Mouse (Mus musculus) liver, embryonic 15.5 days (tissue): ENCODE data around the gene Kdelr1. TPM values are rescaled to one million over a fixed set of nuclear protein-coding genes. Genes with fewer than 3 reads are reported as not detected.
A peak's percentile ranks its signal among the peaks of the same experiment; 100 is the strongest.
"Not testable (repeated sequence)": the region's sequence is repeated elsewhere in the genome, so short reads cannot be mapped to it uniquely, and the experiment has no call there.

ENCODE experiments used
- ATAC-seq: fragments of 200-750 bp; cut with Nextera tagmentation; 2 replicates; pipeline ENCODE4 v1.8.0; 2017; ENCODE audit warnings: moderate number of reproducible peaks, mild to moderate bottlenecking, moderate library complexity; ENCODE audit not compliant: insufficient read depth
- H3K27ac ChIP-seq: fragments of 300-500 bp; sonication (generic); replicated peaks from 2 replicates; pipeline ENCODE4 v1.5.1; 2015; ENCODE audit warnings: mild to moderate bottlenecking, inconsistent platforms
- H3K27me3 ChIP-seq: fragments of 300-500 bp; sonication (generic); 2 replicates; pipeline ENCODE4 v1.6.1; 2015; ENCODE audit warnings: mild to moderate bottlenecking, inconsistent platforms
- H3K36me3 ChIP-seq: fragments of 300-500 bp; sonication (generic); replicated peaks from 2 replicates; pipeline ENCODE4 v1.6.1; 2015; ENCODE audit warnings: moderate library complexity, mild to moderate bottlenecking, inconsistent platforms
- H3K4me1 ChIP-seq: fragments of 300-500 bp; sonication (generic); replicated peaks from 2 replicates; pipeline ENCODE4 v1.6.1; 2015; ENCODE audit warnings: inconsistent platforms
- H3K4me2 ChIP-seq: fragments of 300-500 bp; sonication (generic); 2 replicates; pipeline ENCODE4 v1.6.1; 2015; ENCODE audit warnings: moderate library complexity, mild to moderate bottlenecking, inconsistent platforms
- H3K4me3 ChIP-seq: fragments of 300-500 bp; sonication (generic); replicated peaks from 2 replicates; pipeline ENCODE4 v1.5.1; 2015; ENCODE audit warnings: mild to moderate bottlenecking, inconsistent platforms
- H3K9ac ChIP-seq: fragments of 300-500 bp; sonication (generic); 2 replicates; pipeline ENCODE4 v1.6.1; 2015; ENCODE audit warnings: moderate library complexity, mild to moderate bottlenecking, inconsistent platforms
- H3K9me3 ChIP-seq: fragments of 300-500 bp; sonication (generic); replicated peaks from 2 replicates; pipeline ENCODE4 v1.6.1; 2016; ENCODE audit warnings: inconsistent platforms
- WGBS: fragments of 180-500 bp; shearing (Covaris S2); methylation state at CpG from one replicate; pipeline ENCODE4 v1.1.7; 2015; ENCODE audit warnings: mixed read lengths; ENCODE audit not compliant: insufficient replicate concordance; 5-methylcytosine and 5-hydroxymethylcytosine counted together
- polyA plus RNA-seq: library from polyadenylated mRNA; unstranded; fragments of >200 nt; fragmentation: Nextera tagmentation; extraction: Ambion mirVana; gene quantifications from 2 replicates; pipeline ENCODE4 v1.2.1, GENCODE M21; 2015

The Kdelr1 gene
- polyA plus RNA-seq, 1 experiment from 2014 or later, result 27.6 TPM

- peak overlapping the region; percentile 81 for H3K27ac ChIP-seq
- under 1% methylated on average over 19 of the region's 19 CpGs for WGBS
- ATAC-seq, result peak; percentile 75
- H3K36me3 ChIP-seq, result no peaks in the 10 kb centered on the region
- H3K9me3 ChIP-seq, result no peaks in the 10 kb centered on the region
- no peaks in the 10 kb centered on the region for H3K27me3 ChIP-seq
- peak overlapping the region; percentile 56 for H3K9ac ChIP-seq
- peak overlapping the region; percentile 62 for H3K4me3 ChIP-seq
- H3K4me2 ChIP-seq, result peak overlapping the region; percentile 88
- H3K4me1 ChIP-seq, result peaks cover 35% of the 10 kb centered on the region
Observed at GRCm38 (mm10) chr7:45897258-45897757, 24.7 kb downstream of the Kdelr1 start.

DNA sequence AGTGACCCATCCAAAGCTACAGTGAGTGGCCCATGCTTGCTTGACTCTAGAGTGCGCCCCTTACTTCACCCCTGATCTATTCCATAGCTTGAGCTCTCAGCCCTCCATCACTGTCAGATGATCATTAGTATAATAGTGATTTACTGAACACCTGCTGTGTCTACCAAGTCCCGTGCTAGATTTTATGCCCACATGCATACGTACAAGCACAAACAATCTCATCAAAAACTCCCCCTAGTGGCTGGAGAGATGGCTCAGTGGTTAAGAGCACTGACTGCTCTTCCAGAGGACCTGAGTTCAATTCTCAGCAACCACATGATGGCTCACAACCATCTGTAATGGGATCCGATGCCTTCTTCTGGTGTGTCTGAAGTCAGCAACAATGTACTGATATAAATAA, 25.6 kb downstream of the Kdelr1 start:
- WGBS, result 40% methylated on average over 4 of the region's 4 CpGs
- H3K9me3 ChIP-seq, ATAC-seq, H3K36me3 ChIP-seq, H3K27me3 ChIP-seq: not testable (repeated sequence)
- Histone ChIP-seq H3K4me3 (peak overlapping the region; percentile 62), H3K4me1 (peaks cover 35% of the 10 kb centered on the region), H3K9ac (0 out of 2 replicates have a peak overlapping the region, but pooled peaks have one; percentile 56), H3K27ac (peak overlapping the region; percentile 81), H3K4me2 (peak overlapping the region; percentile 88)

- Histone ChIP-seq H3K4me3 (no peak overlapping the region), H3K27me3 (no peaks in the 10 kb centered on the region), H3K27ac (no peak overlapping the region), H3K9ac (no peak overlapping the region), H3K9me3 (peaks cover 9% of the 10 kb centered on the region; the same call in 1 of the 2 replicates), H3K4me1 (peaks cover 26% of the 10 kb centered on the region), H3K36me3 (peaks cover 8% of the 10 kb centered on the region; the same call in 1 of the 2 replicates), H3K4me2 (no peak overlapping the region)
- WGBS, result 45% methylated on average over 5 of the region's 5 CpGs
- ATAC-seq, result no peak
Observed at GRCm38 (mm10) chr7:45901562-45901961, 29.0 kb downstream of the Kdelr1 start.

DNA sequence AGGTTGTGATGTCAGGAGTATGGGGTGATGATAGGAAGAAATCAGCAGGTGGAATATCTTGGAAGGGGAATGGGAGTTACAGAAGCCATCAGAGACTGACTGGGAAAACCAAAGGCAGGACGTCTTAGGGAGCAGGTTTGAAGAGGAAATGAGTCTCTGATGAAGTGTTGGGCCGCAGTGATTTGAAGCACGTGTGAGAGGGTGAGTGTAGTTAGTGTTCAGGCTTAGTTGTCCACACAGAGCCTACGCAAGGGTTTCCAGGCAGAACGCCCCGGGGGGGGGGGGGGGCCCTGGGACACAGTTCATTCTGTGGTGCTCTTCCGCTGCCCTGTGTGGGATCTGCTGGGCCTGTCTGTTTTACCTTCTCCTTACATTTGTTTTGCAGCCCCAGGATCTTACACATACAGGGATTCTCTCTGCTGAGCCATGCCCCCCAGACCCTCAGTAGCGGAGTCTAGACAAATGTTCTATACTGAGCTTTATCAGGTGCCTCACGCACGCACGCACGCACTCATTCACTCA, 30.0 kb downstream of the Kdelr1 start:
- Histone ChIP-seq H3K9ac (no peak overlapping the region), H3K9me3 (peaks cover 9% of the 10 kb centered on the region; the same call in 1 of the 2 replicates), H3K27me3 (no peaks in the 10 kb centered on the region), H3K27ac (no peak overlapping the region), H3K4me3 (no peak overlapping the region), H3K4me1 (peaks cover 18% of the 10 kb centered on the region), H3K36me3 (peaks cover 13% of the 10 kb centered on the region; the same call in 1 of the 2 replicates), H3K4me2 (no peak overlapping the region)
- 69% methylated on average over 12 of the region's 12 CpGs for WGBS
- no peak for ATAC-seq

DNA sequence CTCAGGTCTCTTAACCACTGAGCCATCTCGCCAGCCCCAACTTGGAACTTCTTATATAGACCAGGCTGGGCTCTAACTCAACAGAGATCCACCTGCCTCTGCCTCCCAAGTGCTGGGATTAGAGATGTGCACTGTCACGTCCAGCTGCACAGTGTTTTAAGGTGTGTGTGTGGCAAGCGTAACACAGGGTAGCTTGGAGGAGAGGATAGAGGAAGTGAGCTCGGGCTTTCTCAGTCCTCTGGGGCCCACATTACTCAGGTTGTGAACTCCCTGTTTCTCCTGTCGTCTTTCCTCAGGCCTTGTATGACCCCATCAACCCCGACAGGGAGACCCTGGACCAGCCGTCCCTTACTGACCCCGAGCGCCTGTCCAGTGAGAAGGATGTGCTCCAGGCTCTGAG, 34.0 kb downstream of the Kdelr1 start:
- H3K4me2 ChIP-seq, result no peak overlapping the region
- H3K27me3 ChIP-seq, result no peaks in the 10 kb centered on the region
- H3K4me3 ChIP-seq, result no peak overlapping the region
- ATAC-seq, result no peak
- no peak overlapping the region for H3K27ac ChIP-seq
- WGBS, result 62% methylated on average over 9 of the region's 9 CpGs
- H3K4me1 ChIP-seq, result peaks cover 3% of the 10 kb centered on the region
- H3K36me3 ChIP-seq, result peaks cover 45% of the 10 kb centered on the region
- H3K9ac ChIP-seq, result no peak overlapping the region
- peaks cover 9% of the 10 kb centered on the region; the same call in 1 of the 2 replicates for H3K9me3 ChIP-seq

- Histone ChIP-seq H3K4me1 (no peaks in the 10 kb centered on the region), H3K4me3 (no peak overlapping the region), H3K9me3 (peaks cover 7% of the 10 kb centered on the region; the same call in 1 of the 2 replicates), H3K27me3 (no peaks in the 10 kb centered on the region), H3K36me3 (peaks cover 56% of the 10 kb centered on the region), H3K9ac (no peak overlapping the region), H3K27ac (no peak overlapping the region), H3K4me2 (no peak overlapping the region)
- no peak for ATAC-seq
Observed at GRCm38 (mm10) chr7:45908384-45908783, 35.8 kb downstream of the Kdelr1 start.

DNA sequence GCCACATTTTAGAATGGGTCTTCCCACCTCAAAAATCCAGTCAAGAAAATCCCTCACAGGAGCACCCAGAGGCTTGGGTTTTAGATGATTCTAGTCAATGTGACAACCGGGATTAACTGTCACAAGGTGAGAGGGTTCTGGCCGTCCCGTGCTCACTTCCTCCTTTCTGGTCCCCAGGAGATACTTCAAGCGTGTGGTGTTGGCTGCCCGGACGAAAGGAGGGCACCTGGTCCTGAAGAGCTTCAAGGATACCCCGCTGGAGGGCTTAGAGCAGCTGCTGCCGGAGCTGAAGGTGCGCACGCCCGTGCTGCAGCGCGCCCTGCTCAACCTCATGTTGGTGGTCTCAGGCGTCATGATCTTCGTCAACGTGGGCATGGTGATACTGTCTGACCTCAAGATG, 36.6 kb downstream of the Kdelr1 start:
- H3K4me2 ChIP-seq, result no peak overlapping the region
- H3K27me3 ChIP-seq, result no peaks in the 10 kb centered on the region
- no peaks in the 10 kb centered on the region for H3K4me1 ChIP-seq
- H3K4me3 ChIP-seq, result no peak overlapping the region
- WGBS, result 77% methylated on average over 16 of the region's 16 CpGs
- H3K9me3 ChIP-seq, result no peaks in the 10 kb centered on the region
- ATAC-seq, result no peak
- H3K36me3 ChIP-seq, result peaks cover 55% of the 10 kb centered on the region
- no peak overlapping the region for H3K9ac ChIP-seq
- no peak overlapping the region for H3K27ac ChIP-seq

DNA sequence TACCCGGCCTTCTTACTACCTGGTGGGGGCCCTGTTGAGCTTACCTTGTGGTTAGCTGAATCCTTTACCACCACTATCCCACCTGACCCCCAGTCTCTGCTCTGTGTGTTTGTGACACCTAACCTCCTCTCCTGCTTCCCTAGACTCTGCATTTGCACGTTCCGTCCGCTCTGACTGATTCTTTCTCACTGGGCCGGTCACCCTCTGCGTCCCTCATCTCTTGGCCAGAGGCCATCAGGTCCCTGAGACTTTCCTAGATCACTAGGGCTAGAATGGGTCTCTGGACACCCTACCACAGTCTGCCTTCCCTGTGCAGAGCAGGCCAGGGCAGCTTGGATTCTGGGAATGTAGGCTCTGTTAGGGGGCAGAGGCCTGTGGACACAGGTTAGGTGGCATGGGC, 41.5 kb downstream of the Kdelr1 start:
- 70% methylated on average over 6 of the region's 6 CpGs for WGBS
- Histone ChIP-seq H3K4me1 (peaks cover 28% of the 10 kb centered on the region), H3K9me3 (no peaks in the 10 kb centered on the region), H3K27me3 (no peaks in the 10 kb centered on the region), H3K4me2 (no peak overlapping the region), H3K9ac (no peak overlapping the region), H3K27ac (no peak overlapping the region), H3K4me3 (no peak overlapping the region), H3K36me3 (peaks cover 48% of the 10 kb centered on the region)
- no peak for ATAC-seq

DNA sequence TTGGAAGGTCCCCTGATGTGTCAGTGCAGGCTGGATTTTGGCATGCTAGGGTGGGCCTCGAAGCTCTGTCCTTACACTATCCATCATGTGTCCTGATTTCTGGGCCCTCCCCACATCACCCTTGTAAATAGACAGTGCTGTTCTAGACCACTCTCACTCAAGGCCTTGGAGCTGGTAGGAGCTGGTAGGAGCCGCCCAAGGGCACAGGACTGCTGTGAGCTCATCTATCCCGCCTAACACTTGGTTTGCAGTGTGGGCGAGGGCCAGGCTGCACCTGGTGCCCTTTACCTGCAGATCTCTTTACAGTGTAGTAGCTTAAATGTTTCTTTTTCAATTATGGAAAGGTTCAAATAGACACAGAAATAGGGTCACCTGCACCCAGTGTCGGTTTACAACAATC, 42.4 kb downstream of the Kdelr1 start:
- Histone ChIP-seq H3K9me3 (no peaks in the 10 kb centered on the region), H3K36me3 (peaks cover 41% of the 10 kb centered on the region), H3K27me3 (no peaks in the 10 kb centered on the region), H3K4me2 (no peak overlapping the region), H3K4me3 (no peak overlapping the region), H3K4me1 (peaks cover 37% of the 10 kb centered on the region), H3K27ac (no peak overlapping the region), H3K9ac (no peak overlapping the region)
- WGBS, result 72% methylated on average over 5 of the region's 5 CpGs
- ATAC-seq, result no peak

- Histone ChIP-seq H3K9me3 (no peaks in the 10 kb centered on the region), H3K27ac (peak overlapping the region; percentile 45), H3K4me1 (peaks cover 51% of the 10 kb centered on the region), H3K4me2 (peak overlapping the region; percentile 55), H3K36me3 (peaks cover 31% of the 10 kb centered on the region), H3K9ac (peak overlapping the region; percentile 35), H3K4me3 (peak overlapping the region; percentile 45), H3K27me3 (no peaks in the 10 kb centered on the region)
- ATAC-seq, result peak; percentile 43
- WGBS, result 40% methylated on average over 26 of the region's 26 CpGs
Observed at GRCm38 (mm10) chr7:45916056-45917003, 43.8 kb downstream of the Kdelr1 start.

- H3K9ac ChIP-seq, result no peak overlapping the region
- ATAC-seq, result 0 out of 2 replicates have a peak, but pooled peaks have one; percentile 1
- H3K4me3 ChIP-seq, result peak overlapping the region; percentile 45
- peaks cover 31% of the 10 kb centered on the region for H3K36me3 ChIP-seq
- H3K27ac ChIP-seq, result peak overlapping the region; percentile 45; the same call in 1 of the 2 replicates
- peaks cover 59% of the 10 kb centered on the region for H3K4me1 ChIP-seq
- no peaks in the 10 kb centered on the region for H3K9me3 ChIP-seq
- WGBS, result 37% methylated on average over 13 of the region's 13 CpGs
- H3K27me3 ChIP-seq, result no peaks in the 10 kb centered on the region
- peak overlapping the region; percentile 55 for H3K4me2 ChIP-seq
Observed at GRCm38 (mm10) chr7:45917004-45917704, 44.6 kb downstream of the Kdelr1 start.
